Comparison of ENCODE assay signal across 26 mouse cellular contexts in the genomic region with DNA sequence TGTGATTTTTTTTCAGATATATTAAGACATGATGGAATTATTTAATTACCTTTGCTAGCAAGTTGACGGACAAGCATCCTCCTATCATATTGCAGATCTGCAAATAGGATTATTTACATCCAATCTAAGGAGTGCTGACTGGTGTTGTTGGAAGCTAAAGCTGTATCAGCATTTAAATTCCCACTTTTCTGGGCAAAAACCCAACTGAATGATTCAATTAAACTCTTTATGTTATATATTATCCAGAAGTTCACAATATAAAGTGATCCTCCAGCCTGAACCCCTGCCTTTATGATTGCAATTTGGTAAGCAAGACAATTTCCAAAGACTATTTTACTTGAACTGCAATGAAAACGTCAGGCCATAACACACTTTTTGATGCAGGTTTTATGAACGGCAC.
DNase-seq lines count a peak whose midpoint lies in the region; ATAC-seq and TF ChIP-seq lines count a peak whose summit lies in the region.
"Had no signal": no experiment of that assay in that cellular context is flagged by ENCODE, and none has a peak within 500 bp of the region (broad histone marks: within the 10 kb centered on the region; RNA-seq: fewer than 3 reads in every experiment).

No protein-coding gene starts in this region.

- no peak for ATAC-seq in embryonic facial prominence, embryonic 14.5 days (ENCODE audit: low read depth)
- ATAC-seq in kidney, embryonic 15.5 days (replicated peaks; ENCODE audit: low FRiP score): peak; percentile 49; the same call in 1 of the 2 replicates
- ATAC-seq in limb, embryonic 14.5 days (ENCODE audit: low FRiP score, low read depth): no peak
- ATAC-seq: forebrain, embryonic 14.5 days; forebrain, postnatal 0 days; hindbrain, embryonic 16.5 days; Patski had no signal

- intact Hi-C loops in heart, postnatal 10 days (cut with DNase I): no loop called here

- 53% methylated on average over 3 of the region's 3 CpGs for WGBS in embryonic facial prominence, embryonic 14.5 days
- 75% methylated on average over 3 of the region's 3 CpGs for WGBS in embryonic facial prominence, embryonic 10.5 days
- 52% methylated on average over 3 of the region's 3 CpGs for WGBS in kidney, embryonic 15.5 days
- WGBS in limb, embryonic 14.5 days: 39% methylated on average over 3 of the region's 3 CpGs
- WGBS in limb, embryonic 10.5 days: 87% methylated on average over 3 of the region's 3 CpGs

- no peaks in the 10 kb centered on the region for H3K36me3 ChIP-seq in embryonic facial prominence, embryonic 14.5 days (ENCODE audit: control insufficient read depth, insufficient read depth, low read length)
- no peaks in the 10 kb centered on the region for H3K36me3 ChIP-seq in embryonic facial prominence, embryonic 10.5 days (replicated peaks)
- no peaks in the 10 kb centered on the region for H3K36me3 ChIP-seq in kidney, embryonic 15.5 days
- no peaks in the 10 kb centered on the region for H3K36me3 ChIP-seq in limb, embryonic 14.5 days (ENCODE audit: control insufficient read depth, insufficient read depth, low read length)
- no peaks in the 10 kb centered on the region for H3K36me3 ChIP-seq in limb, embryonic 10.5 days
- H3K36me3 ChIP-seq: embryonic facial prominence, embryonic 15.5 days; hindbrain, embryonic 12.5 days had no signal

- no peak overlapping the region for H3K27ac ChIP-seq in embryonic facial prominence, embryonic 14.5 days (replicated peaks; ENCODE audit: low read depth, low read length)
- H3K27ac ChIP-seq in embryonic facial prominence, embryonic 10.5 days (replicated peaks): no peak overlapping the region
- H3K27ac ChIP-seq in kidney, embryonic 15.5 days: 0 out of 2 replicates have a peak overlapping the region, but pooled peaks have one; percentile 64
- no peak overlapping the region for H3K27ac ChIP-seq in limb, embryonic 14.5 days (replicated peaks; ENCODE audit: low read depth, low read length)
- H3K27ac ChIP-seq in limb, embryonic 10.5 days: no peak overlapping the region
- H3K27ac ChIP-seq: embryonic facial prominence, embryonic 15.5 days; gastrocnemius, adult 2 months; hindbrain, embryonic 12.5 days had no signal

- DNase-seq in embryonic facial prominence, embryonic 14.5 days (ENCODE audit: low spot score): peak; percentile 79
- no peak for DNase-seq in embryonic facial prominence, embryonic 10.5 days (ENCODE audit: low spot score)
- no peak for DNase-seq in kidney, postnatal 4 days
- peak; percentile 52 for DNase-seq in limb, embryonic 14.5 days (ENCODE audit: low spot score)
- DNase-seq in limb, embryonic 10.5 days (ENCODE audit: low spot score): no peak
- peak; percentile 29 for DNase-seq in NIH3T3 (ENCODE audit: low read depth)
- no peak for DNase-seq in heart, postnatal 10 days
- DNase-seq: adrenal gland, postnatal 10 days; adrenal gland, postnatal 36 days; cerebellum, adult 11 months; cerebellum, adult 8-10 months; cerebellum, postnatal 10 days; cerebellum, postnatal 36 days; embryo, embryonic 11 days; forebrain, postnatal 0 days; gastrocnemius, adult 2 months; gastrocnemius, postnatal 14 days; heart, adult 11 months; heart, postnatal 4 days had no signal

- no peak overlapping the region for H3K9ac ChIP-seq in embryonic facial prominence, embryonic 14.5 days (ENCODE audit: low read depth, low read length)
- H3K9ac ChIP-seq in kidney, embryonic 15.5 days: no peak overlapping the region
- H3K9ac ChIP-seq in limb, embryonic 14.5 days (ENCODE audit: low read depth, low read length, severe bottlenecking): no peak overlapping the region
- H3K9ac ChIP-seq: embryonic facial prominence, embryonic 15.5 days; forebrain, postnatal 0 days; hindbrain, embryonic 12.5 days had no signal

- no peak for TF ChIP-seq POLR2A in limb, embryonic 14.5 days (IDR thresholded peaks at IDR 0.05; ENCODE audit: borderline replicate concordance, extremely low read depth, insufficient read depth, insufficient read length)

- no peak overlapping the region for H3K4me3 ChIP-seq in embryonic facial prominence, embryonic 14.5 days (ENCODE audit: low read depth, low read length)
- H3K4me3 ChIP-seq in embryonic facial prominence, embryonic 10.5 days: no peak overlapping the region
- H3K4me3 ChIP-seq in kidney, embryonic 15.5 days (replicated peaks): no peak overlapping the region
- H3K4me3 ChIP-seq in limb, embryonic 14.5 days (replicated peaks; ENCODE audit: low read length): no peak overlapping the region
- no peak overlapping the region for H3K4me3 ChIP-seq in limb, embryonic 10.5 days
- H3K4me3 ChIP-seq: embryonic facial prominence, embryonic 15.5 days; gastrocnemius, adult 2 months; hindbrain, embryonic 12.5 days had no signal

- H3K27me3 ChIP-seq in embryonic facial prominence, embryonic 14.5 days (replicated peaks; ENCODE audit: control insufficient read depth, insufficient read depth, low read length): no peaks in the 10 kb centered on the region
- 0 out of 2 replicates have a peak, but pooled peaks cover 7% of the 10 kb centered on the region for H3K27me3 ChIP-seq in embryonic facial prominence, embryonic 10.5 days (replicated peaks; ENCODE audit: low read depth, poor library complexity, severe bottlenecking)
- no peaks in the 10 kb centered on the region for H3K27me3 ChIP-seq in kidney, embryonic 15.5 days
- no peaks in the 10 kb centered on the region for H3K27me3 ChIP-seq in limb, embryonic 14.5 days (ENCODE audit: control insufficient read depth, insufficient read depth, low read length)
- no peaks in the 10 kb centered on the region for H3K27me3 ChIP-seq in limb, embryonic 10.5 days (ENCODE audit: low read depth, poor library complexity, severe bottlenecking)
- H3K27me3 ChIP-seq: embryonic facial prominence, embryonic 15.5 days; hindbrain, embryonic 12.5 days had no signal

- H3K4me1 ChIP-seq in embryonic facial prominence, embryonic 14.5 days (ENCODE audit: control insufficient read depth, insufficient read depth, low read length): no peaks in the 10 kb centered on the region
- peaks cover 14% of the 10 kb centered on the region; the same call in 1 of the 2 replicates for H3K4me1 ChIP-seq in embryonic facial prominence, embryonic 10.5 days
- H3K4me1 ChIP-seq in kidney, embryonic 15.5 days: peaks cover 5% of the 10 kb centered on the region; the same call in 1 of the 2 replicates
- H3K4me1 ChIP-seq in limb, embryonic 14.5 days (ENCODE audit: control insufficient read depth, insufficient read depth, low read length): peaks cover 16% of the 10 kb centered on the region
- peaks cover 35% of the 10 kb centered on the region for H3K4me1 ChIP-seq in limb, embryonic 10.5 days
- H3K4me1 ChIP-seq: hindbrain, embryonic 12.5 days had no signal

- H3K9me3 ChIP-seq in embryonic facial prominence, embryonic 14.5 days (ENCODE audit: control insufficient read depth, low read length): no peaks in the 10 kb centered on the region
- no peaks in the 10 kb centered on the region for H3K9me3 ChIP-seq in embryonic facial prominence, embryonic 10.5 days
- H3K9me3 ChIP-seq in kidney, embryonic 15.5 days (replicated peaks): no peaks in the 10 kb centered on the region
- H3K9me3 ChIP-seq in limb, embryonic 14.5 days (ENCODE audit: control insufficient read depth, low read length): no peaks in the 10 kb centered on the region
- no peaks in the 10 kb centered on the region for H3K9me3 ChIP-seq in limb, embryonic 10.5 days (replicated peaks)
- H3K9me3 ChIP-seq: embryonic facial prominence, embryonic 15.5 days; hindbrain, embryonic 12.5 days had no signal

- H3K4me2 ChIP-seq in embryonic facial prominence, embryonic 14.5 days (ENCODE audit: low read depth, low read length): no peak overlapping the region
- no peak overlapping the region for H3K4me2 ChIP-seq in kidney, embryonic 15.5 days
- no peak overlapping the region for H3K4me2 ChIP-seq in limb, embryonic 14.5 days (replicated peaks; ENCODE audit: low read depth, low read length, severe bottlenecking)
- H3K4me2 ChIP-seq: embryonic facial prominence, embryonic 15.5 days; heart, embryonic 11.5 days; hindbrain, embryonic 12.5 days had no signal

Comparison
In these comparisons a context has a peak if more than half of its experiments do, and no peak if none do; other contexts are left out.
1. DNase-seq: peak in embryonic facial prominence, embryonic 14.5 days (single experiment), limb, embryonic 14.5 days (single experiment) and NIH3T3 (single experiment); none in embryonic facial prominence, embryonic 10.5 days (single experiment), kidney, postnatal 4 days (0 of 2), limb, embryonic 10.5 days (single experiment) and heart, postnatal 10 days (0 of 2).